Mouse (Mus musculus) midbrain, postnatal 0 days (tissue): Measurements from ENCODE around the gene Gigyf2. TPM values are rescaled to one million over a fixed set of nuclear protein-coding genes. Genes with fewer than 3 reads are reported as not detected.
A peak's percentile ranks its signal among the peaks of the same experiment; 100 is the strongest.

ENCODE experiments used
- ATAC-seq: fragments of 200-750 bp; cut with Nextera tagmentation; 2 replicates; pipeline ENCODE4 v1.8.0; 2017; ENCODE audit warnings: moderate number of reproducible peaks, mild to moderate bottlenecking, moderate TSS enrichment, moderate library complexity; ENCODE audit not compliant: low FRiP score
- DNase-seq: peaks from one replicate; pipeline ENCODE4 v3.0.0-alpha.2; 2015; ENCODE audit warnings: low spot score
- H3K27ac ChIP-seq: fragments of 300-500 bp; sonication (generic); 2 replicates; pipeline ENCODE4 v1.5.1; 2014; ENCODE audit warnings: low read depth, mild to moderate bottlenecking, low read length, mixed read lengths
- H3K27me3 ChIP-seq: fragments of 300-500 bp; sonication (generic); 2 replicates; pipeline ENCODE4 v1.6.1; 2014; ENCODE audit warnings: low read length, control low read depth, mixed read lengths; ENCODE audit not compliant: insufficient read depth
- H3K36me3 ChIP-seq: fragments of 300-500 bp; sonication (generic); 2 replicates; pipeline ENCODE4 v1.6.1; 2014; ENCODE audit warnings: low read length, control low read depth, mixed read lengths; ENCODE audit not compliant: insufficient read depth
- H3K4me1 ChIP-seq: fragments of 300-500 bp; sonication (generic); 2 replicates; pipeline ENCODE4 v1.6.1; 2014; ENCODE audit warnings: mild to moderate bottlenecking, control low read depth, antibody characterized with exemption, low read length, mixed read lengths; ENCODE audit not compliant: insufficient read depth
- H3K4me2 ChIP-seq: fragments of 300-500 bp; sonication (generic); 2 replicates; pipeline ENCODE4 v1.6.1; 2014; ENCODE audit warnings: low read depth, mild to moderate bottlenecking, low read length, mixed read lengths; ENCODE audit not compliant: poor library complexity, severe bottlenecking
- H3K4me3 ChIP-seq: fragments of 300-500 bp; sonication (generic); 2 replicates; pipeline ENCODE4 v1.5.1; 2014; ENCODE audit warnings: low read depth, mild to moderate bottlenecking, low read length, moderate library complexity
- H3K9ac ChIP-seq: fragments of 300-500 bp; sonication (generic); replicated peaks from 2 replicates; pipeline ENCODE4 v1.6.1; 2014; ENCODE audit warnings: mild to moderate bottlenecking, low read length, moderate library complexity, mixed read lengths; ENCODE audit not compliant: poor library complexity, severe bottlenecking
- H3K9me3 ChIP-seq: fragments of 300-500 bp; sonication (generic); 2 replicates; pipeline ENCODE4 v1.6.1; 2016; ENCODE audit warnings: low read length, control low read depth
- CTCF ChIP-seq: IDR thresholded peaks from 2 replicates; pipeline ENCODE4 v1.5.1; 2016; ENCODE audit warnings: antibody characterized with exemption, mild to moderate bottlenecking
- WGBS: fragments of 180-500 bp; shearing (Covaris S2); extraction: QIAGEN DNeasy Blood & Tissue Kit; methylation state at CpG from one replicate; pipeline ENCODE4 v1.1.7; 2014; 5-methylcytosine and 5-hydroxymethylcytosine counted together
- polyA plus RNA-seq: library from polyadenylated mRNA; unstranded; fragments of >200 nt; fragmentation: Nextera tagmentation; extraction: Ambion mirVana; gene quantifications from 2 replicates; pipeline ENCODE4 v1.2.1, GENCODE M21; 2015
- total RNA-seq: library from RNA; depleted of rRNA; stranded (reverse); fragments of >200 nt; gene quantifications from 2 replicates; pipeline ENCODE4 v1.2.3, GENCODE M21; 2014

Gene Gigyf2
- total and polyA plus RNA-seq, 2 experiments from 2014 or later: 45.4 to 69.0 TPM

GRCm38 (mm10) chr1:87291416-87291815 lies 35.4 kb upstream of the Gigyf2 start:
- 57% methylated on average over 8 of the region's 8 CpGs for WGBS
- no peak overlapping the region for H3K4me2 ChIP-seq
- no peaks in the 10 kb centered on the region for H3K4me1 ChIP-seq
- H3K9me3 ChIP-seq: no peaks in the 10 kb centered on the region
- ATAC-seq (no peak), DNase-seq (peak; percentile 9)
- no peaks in the 10 kb centered on the region for H3K27me3 ChIP-seq
- H3K36me3 ChIP-seq: no peaks in the 10 kb centered on the region
- no peak for TF ChIP-seq CTCF
- no peak overlapping the region for H3K27ac ChIP-seq
- H3K4me3 ChIP-seq: no peak overlapping the region
- no peak overlapping the region for H3K9ac ChIP-seq

GRCm38 (mm10) chr1:87292420-87293190 lies 34.2 kb upstream of the Gigyf2 start:
- H3K9ac ChIP-seq: no peak overlapping the region
- H3K4me2 ChIP-seq: no peak overlapping the region
- H3K4me3 ChIP-seq: no peak overlapping the region
- H3K27ac ChIP-seq: no peak overlapping the region
- H3K27me3 ChIP-seq: no peaks in the 10 kb centered on the region
- peak; percentile 84 for DNase-seq
- peak; percentile 80 for ATAC-seq
- no peaks in the 10 kb centered on the region for H3K9me3 ChIP-seq
- H3K4me1 ChIP-seq: no peaks in the 10 kb centered on the region
- TF ChIP-seq CTCF: peak; percentile 76
- H3K36me3 ChIP-seq: no peaks in the 10 kb centered on the region
- WGBS: 62% methylated on average over 15 of the region's 15 CpGs

- Histone ChIP-seq H3K27me3 (no peaks in the 10 kb centered on the region), H3K9ac (no peak overlapping the region), H3K4me2 (no peak overlapping the region), H3K4me1 (no peaks in the 10 kb centered on the region), H3K4me3 (no peak overlapping the region), H3K27ac (no peak overlapping the region), H3K9me3 (no peaks in the 10 kb centered on the region), H3K36me3 (no peaks in the 10 kb centered on the region)
- DNase-seq: no peak
- ATAC-seq: no peak
- WGBS: 73% methylated on average over 4 of the region's 4 CpGs
- no peak for TF ChIP-seq CTCF
Observed at GRCm38 (mm10) chr1:87294063-87294710, 32.6 kb upstream of the Gigyf2 start.

- Histone ChIP-seq H3K36me3 (no peaks in the 10 kb centered on the region), H3K4me1 (no peaks in the 10 kb centered on the region), H3K4me3 (no peak overlapping the region), H3K9me3 (no peaks in the 10 kb centered on the region), H3K4me2 (no peak overlapping the region), H3K27ac (no peak overlapping the region), H3K27me3 (no peaks in the 10 kb centered on the region), H3K9ac (no peak overlapping the region)
- ATAC-seq: no peak
- TF ChIP-seq CTCF: no peak
- 69% methylated on average over 4 of the region's 4 CpGs for WGBS
- no peak for DNase-seq
Observed at GRCm38 (mm10) chr1:87294951-87295350, 31.8 kb upstream of the Gigyf2 start.

GRCm38 (mm10) chr1:87297346-87297925 lies 29.4 kb upstream of the Gigyf2 start:
- Histone ChIP-seq H3K27ac (no peak overlapping the region), H3K9me3 (no peaks in the 10 kb centered on the region), H3K4me3 (no peak overlapping the region), H3K27me3 (no peaks in the 10 kb centered on the region), H3K9ac (no peak overlapping the region), H3K4me2 (no peak overlapping the region), H3K36me3 (no peaks in the 10 kb centered on the region), H3K4me1 (no peaks in the 10 kb centered on the region)
- DNase-seq: no peak
- 89% methylated on average over 10 of the region's 10 CpGs for WGBS
- ATAC-seq: no peak
- TF ChIP-seq CTCF: no peak
